In genomic region chr2:120970045-120970539, GRCm38 (mm10) we compare ENCODE assay signal across 8 mouse cellular contexts. TPM values are rescaled to one million over a fixed set of nuclear protein-coding genes. Genes with fewer than 3 reads are reported as not detected.
DNase-seq lines count a peak whose midpoint lies in the region; ATAC-seq and TF ChIP-seq lines count a peak whose summit lies in the region.

No protein-coding gene starts in this region.

- peaks cover 11% of the 10 kb centered on the region for H3K36me3 ChIP-seq in megakaryocyte, embryonic 14.5 days (replicated peaks; ENCODE audit: low read length)
- H3K36me3 ChIP-seq in forebrain, embryonic 10.5 days (replicated peaks) = peaks cover 16% of the 10 kb centered on the region; the same call in 1 of the 2 replicates
- H3K36me3 ChIP-seq in intestine, postnatal 0 days (ENCODE audit: control insufficient read depth, insufficient read depth) = no peaks in the 10 kb centered on the region
- no peaks in the 10 kb centered on the region for H3K36me3 ChIP-seq in midbrain, postnatal 0 days (ENCODE audit: insufficient read depth, low read length)

- peak; percentile 21 to 39 for DNase-seq in adrenal gland, adult 18-20 months (ENCODE audit: low spot score in 2 of 2)
- no peak for DNase-seq in adrenal gland, adult 8-10 months
- no peak for DNase-seq in forebrain, embryonic 10.5 days (ENCODE audit: extremely low spot score, low spot score)
- DNase-seq in midbrain, postnatal 0 days (ENCODE audit: low spot score) = no peak

- H3K9ac ChIP-seq in intestine, postnatal 0 days (ENCODE audit: low read depth, low read length) = peak overlapping the region; percentile 83
- peak overlapping the region; percentile 90 for H3K9ac ChIP-seq in midbrain, postnatal 0 days (replicated peaks; ENCODE audit: low read length, poor library complexity, severe bottlenecking)

- TF ChIP-seq CTCF in intestine, postnatal 0 days (IDR thresholded peaks at IDR 0.05; ENCODE audit: low read depth) = no peak
- TF ChIP-seq CTCF in midbrain, postnatal 0 days (IDR thresholded peaks at IDR 0.05) = no peak

- ATAC-seq in megakaryocyte, adult 5-6 weeks (ENCODE audit: poor library complexity, severe bottlenecking) = no peak
- ATAC-seq in intestine, postnatal 0 days = peak; percentile 34
- ATAC-seq in midbrain, postnatal 0 days (ENCODE audit: low FRiP score) = peak; percentile 48; the same call in 1 of the 2 replicates
- ATAC-seq in CD4-positive, CD25-positive, alpha-beta regulatory T cell, adult 4 months = no peak

- H3K9me3 ChIP-seq in megakaryocyte, embryonic 14.5 days = no peaks in the 10 kb centered on the region
- no peaks in the 10 kb centered on the region for H3K9me3 ChIP-seq in forebrain, embryonic 10.5 days
- no peaks in the 10 kb centered on the region for H3K9me3 ChIP-seq in intestine, postnatal 0 days (ENCODE audit: control insufficient read depth)
- H3K9me3 ChIP-seq in midbrain, postnatal 0 days (ENCODE audit: low read length) = no peaks in the 10 kb centered on the region

- peaks cover 43% of the 10 kb centered on the region for H3K4me1 ChIP-seq in megakaryocyte, embryonic 14.5 days
- H3K4me1 ChIP-seq in forebrain, embryonic 10.5 days = peaks cover 21% of the 10 kb centered on the region
- H3K4me1 ChIP-seq in intestine, postnatal 0 days (replicated peaks; ENCODE audit: control insufficient read depth, insufficient read depth, low read length) = 0 out of 2 replicates have a peak, but pooled peaks cover 6% of the 10 kb centered on the region
- peaks cover 7% of the 10 kb centered on the region; the same call in 1 of the 2 replicates for H3K4me1 ChIP-seq in midbrain, postnatal 0 days (ENCODE audit: insufficient read depth, low read length)

- under 1% methylated on average over 23 of the region's 23 CpGs for WGBS in forebrain, embryonic 10.5 days
- WGBS in intestine, postnatal 0 days = under 1% methylated on average over 23 of the region's 23 CpGs
- WGBS in midbrain, postnatal 0 days = under 1% methylated on average over 23 of the region's 23 CpGs

- no peaks in the 10 kb centered on the region for H3K27me3 ChIP-seq in megakaryocyte, embryonic 14.5 days (replicated peaks)
- H3K27me3 ChIP-seq in forebrain, embryonic 10.5 days (ENCODE audit: poor library complexity, severe bottlenecking) = peaks cover 7% of the 10 kb centered on the region; the same call in 1 of the 2 replicates
- H3K27me3 ChIP-seq in intestine, postnatal 0 days (replicated peaks; ENCODE audit: control insufficient read depth, insufficient read depth, low read length) = no peaks in the 10 kb centered on the region
- H3K27me3 ChIP-seq in midbrain, postnatal 0 days (ENCODE audit: insufficient read depth, low read length) = no peaks in the 10 kb centered on the region

- peak overlapping the region; percentile 93 for H3K4me3 ChIP-seq in megakaryocyte, embryonic 14.5 days (replicated peaks)
- peak overlapping the region; percentile 85 for H3K4me3 ChIP-seq in forebrain, embryonic 10.5 days
- H3K4me3 ChIP-seq in intestine, postnatal 0 days (ENCODE audit: low read depth, low read length) = peak overlapping the region; percentile 93
- peak overlapping the region; percentile 74 for H3K4me3 ChIP-seq in midbrain, postnatal 0 days (ENCODE audit: low read depth, low read length)

- H3K27ac ChIP-seq in forebrain, embryonic 10.5 days = peak overlapping the region; percentile 95
- H3K27ac ChIP-seq in intestine, postnatal 0 days (ENCODE audit: low read depth, low read length) = peak overlapping the region; percentile 74
- peak overlapping the region; percentile 86 for H3K27ac ChIP-seq in midbrain, postnatal 0 days (ENCODE audit: low read depth, low read length)

- H3K4me2 ChIP-seq in intestine, postnatal 0 days (replicated peaks; ENCODE audit: low read depth) = peak overlapping the region; percentile 80
- peak overlapping the region; percentile 76 for H3K4me2 ChIP-seq in midbrain, postnatal 0 days (ENCODE audit: low read depth, low read length, poor library complexity, severe bottlenecking)

RNA-seq across cellular contexts. Expression of gene Ubr1, which starts 0.4 kb away (rescaled TPM):
- 10 to 100 TPM; 24.8 to 27.3 TPM for total RNA-seq in adrenal gland, adult 18-20 months (2021)
- 10 to 100 TPM; 32.3 to 48.7 (median 42.6) TPM for total RNA-seq in adrenal gland, adult 8-10 months (2022)
- 3.7 TPM in 1 of 2 replicates, not detected in the other for polyA plus RNA-seq in megakaryocyte, embryonic 14.5 days (2012; ENCODE audit: insufficient read depth, low replicate concordance)
- total RNA-seq in megakaryocyte, adult 5-6 weeks (2015) = 13.7 and 17.5 TPM in 2 replicates
- 15.9 and 23.8 TPM in 2 replicates for total RNA-seq in megakaryocyte, adult 5-6 weeks (2017)
- 27.0 and 27.7 TPM in 2 replicates for polyA plus RNA-seq in forebrain, embryonic 10.5 days (2016; fragmentation: Nextera tagmentation; extraction: Ambion mirVana)
- 6.5 and 7.1 TPM in 2 replicates for polyA plus RNA-seq in intestine, postnatal 0 days (2015; fragmentation: Nextera tagmentation; extraction: Ambion mirVana)
- 31.0 and 34.0 TPM in 2 replicates for total RNA-seq in midbrain, postnatal 0 days (2014; rRNA removed)
- polyA plus RNA-seq in midbrain, postnatal 0 days (2015; fragmentation: Nextera tagmentation; extraction: Ambion mirVana) = 24.5 and 28.0 TPM in 2 replicates
- 10 to 100 TPM; 46.2 to 47.3 TPM for polyA plus RNA-seq in CD4-positive, CD25-positive, alpha-beta regulatory T cell, adult 4 months (2017; shearing (Covaris generic))

RNA-seq across cellular contexts. Expression of gene Tmem62, which starts 6.7 kb away (rescaled TPM):
- 10 to 100 TPM in 1 of 2 experiments, 1 to 10 TPM in 1; 9.3 to 23.0 TPM for total RNA-seq in adrenal gland, adult 18-20 months (2021)
- 10 to 100 TPM in 3 of 4 experiments, 1 to 10 TPM in 1; 9.7 to 25.4 (median 21.2) TPM for total RNA-seq in adrenal gland, adult 8-10 months (2022)
- polyA plus RNA-seq in megakaryocyte, embryonic 14.5 days (2012; ENCODE audit: insufficient read depth, low replicate concordance) = 0.64 and 1.4 TPM in 2 replicates
- 6.0 and 10.4 TPM in 2 replicates for total RNA-seq in megakaryocyte, adult 5-6 weeks (2015)
- total RNA-seq in megakaryocyte, adult 5-6 weeks (2017) = 4.5 and 8.4 TPM in 2 replicates
- 2.0 and 3.3 TPM in 2 replicates for polyA plus RNA-seq in forebrain, embryonic 10.5 days (2016; fragmentation: Nextera tagmentation; extraction: Ambion mirVana)
- 13.7 and 14.8 TPM in 2 replicates for polyA plus RNA-seq in intestine, postnatal 0 days (2015; fragmentation: Nextera tagmentation; extraction: Ambion mirVana)
- total RNA-seq in midbrain, postnatal 0 days (2014; rRNA removed) = 20.9 and 21.5 TPM in 2 replicates
- 14.3 and 14.5 TPM in 2 replicates for polyA plus RNA-seq in midbrain, postnatal 0 days (2015; fragmentation: Nextera tagmentation; extraction: Ambion mirVana)
- 10 to 100 TPM; 11.0 to 15.5 TPM for polyA plus RNA-seq in CD4-positive, CD25-positive, alpha-beta regulatory T cell, adult 4 months (2017; shearing (Covaris generic))

RNA-seq across cellular contexts. Expression of gene Ccndbp1, which starts 38.1 kb away (rescaled TPM):
- total RNA-seq in adrenal gland, adult 18-20 months (2021) = 10 to 100 TPM; 45.5 to 46.0 TPM
- 10 to 100 TPM; 51.5 to 62.7 (median 55.9) TPM for total RNA-seq in adrenal gland, adult 8-10 months (2022)
- 3.2 and 12.3 TPM in 2 replicates for polyA plus RNA-seq in megakaryocyte, embryonic 14.5 days (2012; ENCODE audit: insufficient read depth, low replicate concordance)
- total RNA-seq in megakaryocyte, adult 5-6 weeks (2015) = 66.8 and 74.7 TPM in 2 replicates
- total RNA-seq in megakaryocyte, adult 5-6 weeks (2017) = 63.0 and 69.7 TPM in 2 replicates
- polyA plus RNA-seq in forebrain, embryonic 10.5 days (2016; fragmentation: Nextera tagmentation; extraction: Ambion mirVana) = 31.3 and 32.3 TPM in 2 replicates
- polyA plus RNA-seq in intestine, postnatal 0 days (2015; fragmentation: Nextera tagmentation; extraction: Ambion mirVana) = 40.5 and 42.0 TPM in 2 replicates
- total RNA-seq in midbrain, postnatal 0 days (2014; rRNA removed) = 51.9 and 65.7 TPM in 2 replicates
- 77.8 and 79.7 TPM in 2 replicates for polyA plus RNA-seq in midbrain, postnatal 0 days (2015; fragmentation: Nextera tagmentation; extraction: Ambion mirVana)
- polyA plus RNA-seq in CD4-positive, CD25-positive, alpha-beta regulatory T cell, adult 4 months (2017; shearing (Covaris generic)) = 100 to 1,000 TPM; 149 to 151 TPM

Comparison
In these comparisons a context has a peak if more than half of its experiments do, and no peak if none do; other contexts are left out.
1. DNase-seq: peak in adrenal gland, adult 18-20 months (2 of 2); none in adrenal gland, adult 8-10 months (single experiment), forebrain, embryonic 10.5 days (single experiment) and midbrain, postnatal 0 days (single experiment).
2. ATAC-seq: peak in intestine, postnatal 0 days (single experiment) and midbrain, postnatal 0 days (single experiment); none in megakaryocyte, adult 5-6 weeks (single experiment) and CD4-positive, CD25-positive, alpha-beta regulatory T cell, adult 4 months (single experiment).
3. Peak in every context shown above with its lines, with median percentiles within 50 percentile points of each other: H3K4me3 ChIP-seq and H3K27ac ChIP-seq.